Mouse (Mus musculus) spleen, adult 2 months (tissue): ENCODE results near the gene Sh2d3c.

Experiments used
- CTCF ChIP-seq: fragments of 200-500 bp; IDR thresholded peaks from 2 replicates; pipeline ENCODE4 v1.5.1; 2011; ENCODE audit warnings: mild to moderate bottlenecking, inconsistent platforms; ENCODE audit not compliant: insufficient read depth, insufficient read length, insufficient replicate concordance; ENCODE audit errors: extremely low read depth
- POLR2A ChIP-seq: fragments of 200-500 bp; IDR thresholded peaks from 2 replicates; pipeline ENCODE4 v1.6.1; 2011; ENCODE audit warnings: low read depth, low read length, inconsistent platforms

GRCm38 (mm10) chr2:32680051-32680451, 40.8 kb upstream of the Sh2d3c start:
- TF ChIP-seq POLR2A (no peak), CTCF (no peak)
